Mouse (Mus musculus) spleen, embryonic (tissue): Measurements from ENCODE around the gene Gm42417.

Source experiments
- CTCF ChIA-PET: fragments of 350-600 bp; sonication (Branson Sonifier 250); formaldehyde crosslinking; loops from one replicate; lab custom pipeline; 2022; lab: Charles Lee

The Gm42417 gene

DNA sequence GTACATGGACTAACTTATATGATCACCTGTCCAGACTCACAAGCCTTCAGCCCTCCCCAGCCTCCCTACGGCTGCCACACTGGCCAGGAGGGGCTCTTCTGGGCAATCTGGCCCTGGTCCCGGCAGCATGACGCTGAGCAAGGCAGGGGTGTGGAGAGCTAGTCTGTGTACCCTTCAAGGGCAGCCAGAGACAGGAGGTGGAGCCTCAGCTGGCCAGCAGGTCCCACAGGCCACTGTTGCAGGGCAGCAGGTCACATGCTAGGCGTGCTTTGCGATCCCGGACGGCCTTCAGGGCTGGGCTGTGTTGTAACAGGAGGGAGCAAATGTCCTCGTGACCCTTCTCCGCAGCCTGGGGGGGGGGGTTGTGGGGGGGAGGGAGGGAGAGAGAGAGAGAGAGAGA lies at the start of gene Gm42417:
Gm42417 (minus strand) TSS at position 244 of the 400 bp plus-strand sequence.
- CTCF ChIA-PET = no interaction called here

DNA sequence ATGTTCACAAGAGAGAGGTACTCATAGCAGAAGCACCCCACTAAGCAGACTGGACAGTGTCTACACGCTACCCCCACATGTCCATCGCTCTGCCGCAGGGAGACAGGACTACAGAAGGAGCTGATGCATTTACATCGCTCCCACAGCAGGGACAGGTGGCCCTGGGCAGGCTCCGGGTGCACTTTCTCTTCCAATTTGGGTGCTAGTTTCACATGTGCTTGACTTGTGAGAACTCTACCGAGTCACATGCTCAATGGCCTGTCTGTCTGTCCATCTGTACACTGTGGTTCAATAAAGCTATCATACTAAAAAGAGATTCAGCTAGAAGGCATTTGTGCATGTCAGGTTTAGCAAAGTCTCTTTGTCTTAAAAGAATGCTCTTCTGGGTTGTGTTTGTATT lies 48.6 kb upstream of the Gm42417 start:
- CTCF ChIA-PET = interaction anchor here (0.6 kb wide), 1 partner anchor 603 kb away, joined by 4 read pairs; no protein-coding TSS in a partner anchor

DNA sequence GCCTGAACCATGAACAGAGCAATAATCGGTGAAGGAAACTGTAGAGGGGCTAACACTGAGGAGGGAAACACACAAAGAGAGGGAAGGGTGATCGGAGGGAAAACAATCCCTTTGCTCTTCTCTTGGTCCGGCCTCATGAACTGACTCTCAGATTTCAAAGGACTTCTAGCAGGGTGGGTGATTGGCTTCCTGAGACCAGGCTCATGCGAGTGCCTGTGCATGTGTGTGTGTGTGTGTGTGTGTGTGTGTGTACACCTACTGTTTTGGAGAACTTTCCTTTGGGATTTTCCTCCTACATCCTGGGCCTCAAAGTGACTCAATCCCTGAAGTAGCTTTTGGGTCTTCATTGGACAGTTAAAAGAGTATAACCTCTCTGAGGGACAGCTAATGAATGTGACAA lies 47.1 kb upstream of the Gm42417 start:
- CTCF ChIA-PET = no interaction called here

DNA sequence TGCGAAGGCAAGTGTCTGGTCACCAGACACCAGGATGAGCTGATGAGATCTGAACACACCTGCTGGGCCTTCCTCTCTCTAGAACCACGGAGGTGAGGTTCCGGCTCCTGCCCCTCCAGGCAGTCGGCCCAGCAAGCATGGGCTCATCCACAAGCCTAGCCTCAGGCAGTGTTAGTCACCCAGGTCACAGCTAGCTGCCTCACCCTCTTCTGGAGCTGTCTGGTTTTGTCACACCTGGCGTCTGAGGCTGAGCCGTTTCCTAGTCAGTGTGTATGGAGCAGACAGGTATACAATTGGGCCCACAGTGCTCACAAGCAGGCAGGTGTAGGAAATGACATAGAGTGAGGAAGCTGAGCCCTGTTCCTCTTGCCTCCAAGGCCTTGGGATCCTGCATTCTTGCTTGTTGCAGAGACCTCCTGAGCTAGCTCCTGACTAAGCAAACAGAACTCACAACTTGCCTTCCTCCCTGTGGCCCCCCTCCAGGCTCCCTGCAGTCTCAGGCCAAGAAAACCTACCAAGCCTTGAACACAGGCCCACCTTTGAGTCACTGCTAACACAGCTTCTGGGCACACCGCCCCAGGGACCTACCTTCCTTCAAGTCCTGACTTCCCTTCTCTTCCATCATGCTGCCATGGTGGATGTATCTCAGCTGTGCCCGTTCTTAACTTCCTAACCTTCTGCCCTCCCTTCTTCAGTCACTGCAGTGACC lies 44.3 kb upstream of the Gm42417 start:
- CTCF ChIA-PET = no interaction called here

DNA sequence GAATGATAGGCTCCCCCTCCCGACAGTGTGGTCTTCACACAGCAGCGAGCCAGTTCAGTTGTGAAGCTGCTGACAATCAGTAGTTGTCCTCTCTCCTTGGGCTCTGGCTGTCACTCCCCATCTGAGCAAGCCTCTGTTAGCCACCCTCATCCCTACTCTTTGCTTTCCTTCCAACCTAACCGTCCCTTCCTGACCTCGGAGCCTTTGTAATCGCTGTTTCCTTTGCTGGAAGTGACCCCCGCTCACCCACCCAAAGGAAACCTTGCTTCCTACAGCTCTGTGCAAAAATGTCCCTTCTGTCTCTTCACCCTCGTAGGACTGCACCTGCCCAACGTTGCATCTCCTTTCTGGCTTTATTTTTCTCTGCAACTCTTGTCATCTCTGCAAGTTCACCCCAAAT lies 43.0 kb upstream of the Gm42417 start:
- CTCF ChIA-PET = no interaction called here

DNA sequence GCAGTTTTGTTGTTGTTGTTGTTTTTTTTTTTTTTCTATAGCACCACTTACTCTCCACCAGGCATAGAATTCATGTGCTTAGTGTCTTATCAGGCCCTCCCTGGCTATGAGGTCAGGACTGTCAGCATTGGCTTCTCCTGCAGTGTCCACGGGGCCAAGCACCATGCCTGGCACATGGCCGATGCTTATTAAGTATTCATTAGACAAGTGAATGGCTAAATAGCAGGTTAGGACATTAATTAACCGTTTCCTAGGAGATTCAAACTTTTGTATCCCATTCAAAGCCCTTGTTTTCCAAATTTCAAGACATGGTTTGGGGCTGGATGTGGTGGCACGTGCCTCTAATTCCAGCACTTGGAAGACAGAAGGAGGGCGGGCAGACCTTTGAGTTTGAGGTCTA lies 42.0 kb upstream of the Gm42417 start:
- CTCF ChIA-PET = no interaction called here

DNA sequence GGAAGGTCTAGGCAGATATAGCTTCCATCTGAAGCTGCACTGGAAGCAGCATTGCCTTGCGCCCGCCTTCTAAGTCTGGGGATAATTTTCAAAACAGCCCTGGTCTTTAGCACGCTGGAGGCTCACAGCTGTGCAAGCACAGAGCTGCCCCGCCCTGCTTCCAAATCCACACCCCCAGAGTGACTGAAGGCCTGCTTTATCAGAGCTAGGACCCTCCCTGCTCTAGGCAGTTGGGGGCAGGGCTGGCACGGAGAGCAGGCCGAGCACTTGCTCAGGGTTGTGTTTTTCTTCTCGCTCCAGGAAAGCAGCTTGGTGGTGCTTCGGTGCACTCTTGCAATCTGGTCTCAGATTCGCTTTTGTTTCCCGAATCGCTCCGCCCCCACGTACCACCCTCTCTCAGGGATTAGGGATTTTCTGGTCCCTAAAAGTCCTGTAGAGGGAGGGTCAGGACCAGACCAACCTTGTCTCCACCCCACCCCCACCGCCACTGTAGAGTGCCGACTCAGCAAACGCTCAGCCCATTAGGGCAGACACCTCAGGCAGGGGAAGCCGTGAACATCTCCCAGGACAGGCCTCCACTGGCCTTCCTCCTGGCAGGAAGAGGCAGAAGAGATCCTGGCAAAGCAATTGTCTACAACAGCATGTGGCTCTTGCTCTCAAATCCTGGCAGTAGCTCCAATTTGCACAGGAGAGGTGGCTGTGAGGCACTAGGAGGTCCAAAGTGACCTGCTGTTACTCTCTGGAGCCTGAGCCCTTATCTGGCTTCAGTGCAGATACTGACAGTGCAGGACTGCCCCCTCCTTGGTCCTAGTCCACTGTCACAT lies 41.4 kb upstream of the Gm42417 start:
- CTCF ChIA-PET = no interaction called here

DNA sequence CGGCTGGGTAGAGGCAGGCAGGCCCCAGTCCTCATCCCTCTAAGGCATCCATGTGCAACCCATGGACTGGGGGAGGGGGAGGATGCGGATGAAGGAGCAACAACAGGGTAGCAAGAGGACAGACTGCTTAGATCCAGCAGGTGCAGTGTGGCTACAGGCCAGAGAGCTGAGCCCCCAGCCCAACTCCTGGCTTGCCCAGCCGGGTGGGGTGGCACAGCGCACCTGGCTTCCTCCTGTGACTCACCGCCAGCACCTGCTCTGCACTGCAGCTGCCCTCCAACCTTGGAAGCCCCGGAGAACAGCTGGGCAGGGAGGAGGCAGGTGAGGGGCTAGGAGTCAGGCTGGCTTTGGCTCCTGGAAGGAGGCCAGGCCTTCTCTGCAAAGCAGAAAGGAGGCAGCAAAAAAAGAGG lies 40.8 kb upstream of the Gm42417 start:
- CTCF ChIA-PET = no interaction called here

DNA sequence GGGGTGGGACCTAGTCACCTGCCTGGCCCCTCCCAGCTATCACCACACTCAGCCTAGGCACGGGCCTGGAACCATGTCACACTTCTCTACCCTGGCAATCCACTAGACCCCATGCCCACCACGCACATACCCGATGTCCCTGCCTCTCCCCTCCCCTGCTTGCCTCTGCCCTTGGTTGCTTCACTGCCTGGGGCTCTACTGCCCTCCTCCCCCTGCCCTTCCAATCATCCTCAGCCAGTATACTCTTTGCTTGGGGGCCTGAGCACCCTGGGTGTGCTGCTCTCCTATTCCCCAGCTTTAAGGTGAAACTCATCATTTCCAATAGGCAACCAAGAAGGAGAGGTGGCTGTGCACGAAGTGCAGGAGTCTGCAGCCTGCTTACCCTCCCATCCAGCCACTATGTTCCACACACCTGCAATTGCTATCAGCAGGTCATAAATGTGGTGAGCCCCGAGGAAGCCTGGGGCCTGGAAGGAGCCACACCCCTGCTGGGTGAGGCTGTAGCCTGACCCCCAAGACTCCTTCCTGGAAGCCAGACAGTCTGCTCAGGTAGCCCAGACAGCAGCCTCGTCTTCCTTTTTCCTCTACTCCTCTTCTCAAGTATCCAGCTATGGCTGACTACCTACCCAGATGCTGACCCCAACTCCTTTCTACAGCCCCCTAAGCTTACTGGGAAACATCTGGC lies 37.9 kb upstream of the Gm42417 start:
- CTCF ChIA-PET = no interaction called here

DNA sequence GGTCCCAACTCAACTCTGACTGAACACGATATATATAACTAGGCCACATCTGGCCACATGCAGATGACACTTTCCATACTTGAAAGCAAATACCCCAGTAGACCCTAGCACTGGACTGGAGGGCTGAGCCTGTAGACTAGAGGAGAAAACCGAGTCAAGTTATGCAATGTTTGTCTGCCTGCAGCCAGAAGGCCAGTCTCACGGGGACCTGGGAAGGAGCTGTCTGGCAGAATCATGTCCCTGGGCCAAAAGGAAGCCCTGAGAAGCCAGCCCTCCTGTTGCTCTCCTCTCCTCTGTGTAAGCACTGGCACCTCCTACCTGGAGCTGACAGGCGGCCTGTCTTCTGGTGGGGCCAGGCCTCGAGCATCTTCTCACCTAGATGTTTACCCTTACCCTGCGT lies 36.1 kb upstream of the Gm42417 start:
- CTCF ChIA-PET = no interaction called here

DNA sequence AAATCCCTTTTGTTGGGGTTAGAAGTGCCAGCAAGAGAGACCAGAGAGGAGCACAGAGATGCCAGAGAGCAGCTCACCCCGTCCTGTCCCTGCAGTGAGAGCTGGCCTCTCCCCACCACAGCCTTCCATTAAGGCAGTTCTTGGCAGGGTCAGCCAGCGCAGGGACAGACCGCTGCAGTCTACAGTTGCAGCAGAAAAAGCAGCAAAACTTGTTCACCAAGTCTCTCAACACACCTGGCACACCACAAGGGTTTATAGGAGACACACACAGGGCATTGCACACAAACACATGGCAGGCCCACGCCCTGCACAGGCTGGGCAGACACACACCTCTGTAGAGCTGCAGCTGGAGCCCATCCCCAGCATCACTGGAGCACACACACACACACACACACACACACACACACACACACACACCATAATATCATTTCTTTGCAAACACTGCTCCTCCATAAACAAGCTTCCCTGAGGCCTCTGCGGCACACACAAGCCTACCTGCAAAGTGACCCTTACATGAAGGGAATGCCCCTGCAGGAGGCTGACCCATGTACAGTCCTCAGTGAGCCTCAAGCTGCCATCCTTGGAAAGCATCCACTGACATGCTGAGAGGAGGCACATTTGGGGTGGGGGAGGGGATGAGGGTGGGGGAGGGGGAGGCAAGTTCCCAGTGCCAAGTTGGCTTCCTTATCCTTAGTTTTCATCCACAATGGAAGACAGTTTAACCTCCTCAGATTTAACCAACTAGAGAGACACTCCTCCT lies 35.1 kb upstream of the Gm42417 start:
- CTCF ChIA-PET = interaction anchor here (0.6 kb wide), 1 partner anchor 77 kb away, joined by 3 read pairs; no protein-coding TSS in a partner anchor

DNA sequence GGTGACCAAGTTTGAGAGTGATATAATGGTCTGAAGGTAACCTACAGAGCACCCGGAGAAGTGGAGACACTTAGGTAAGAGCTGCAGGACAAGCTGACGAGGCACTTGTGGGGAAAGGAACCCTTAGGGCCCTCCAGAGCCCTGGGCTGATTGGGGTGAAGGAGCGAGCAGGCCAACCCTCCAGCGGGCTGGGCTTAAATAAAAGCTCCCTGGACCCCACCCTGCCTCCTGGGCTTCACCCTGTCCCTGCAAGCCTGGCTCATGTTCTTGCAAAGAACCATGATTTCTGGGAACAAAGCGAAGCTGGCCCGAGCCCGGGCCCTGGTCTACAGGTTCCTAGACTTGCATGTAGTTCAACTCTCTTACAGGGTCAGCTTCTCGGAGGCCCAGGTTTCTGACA lies 34.3 kb upstream of the Gm42417 start:
- CTCF ChIA-PET = no interaction called here

DNA sequence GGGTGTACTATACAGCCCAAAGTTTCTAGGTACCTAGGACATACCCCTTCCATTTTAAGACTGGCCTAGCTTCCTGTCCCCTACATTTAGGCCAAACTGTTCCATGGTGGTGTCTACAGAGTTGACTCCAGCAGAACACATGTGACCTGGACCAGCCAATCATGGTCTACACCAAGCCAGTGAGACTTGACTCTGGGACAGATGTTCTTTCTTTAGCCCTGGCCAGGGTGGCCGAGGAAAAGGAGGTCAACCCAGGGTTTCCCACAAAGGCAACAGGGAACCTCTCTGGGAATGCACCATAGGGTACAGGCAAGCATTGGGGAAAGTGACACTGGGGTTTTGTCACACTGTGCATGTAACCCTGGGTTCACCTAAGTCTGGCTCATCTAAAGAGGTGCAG lies 33.5 kb upstream of the Gm42417 start:
- CTCF ChIA-PET = no interaction called here

DNA sequence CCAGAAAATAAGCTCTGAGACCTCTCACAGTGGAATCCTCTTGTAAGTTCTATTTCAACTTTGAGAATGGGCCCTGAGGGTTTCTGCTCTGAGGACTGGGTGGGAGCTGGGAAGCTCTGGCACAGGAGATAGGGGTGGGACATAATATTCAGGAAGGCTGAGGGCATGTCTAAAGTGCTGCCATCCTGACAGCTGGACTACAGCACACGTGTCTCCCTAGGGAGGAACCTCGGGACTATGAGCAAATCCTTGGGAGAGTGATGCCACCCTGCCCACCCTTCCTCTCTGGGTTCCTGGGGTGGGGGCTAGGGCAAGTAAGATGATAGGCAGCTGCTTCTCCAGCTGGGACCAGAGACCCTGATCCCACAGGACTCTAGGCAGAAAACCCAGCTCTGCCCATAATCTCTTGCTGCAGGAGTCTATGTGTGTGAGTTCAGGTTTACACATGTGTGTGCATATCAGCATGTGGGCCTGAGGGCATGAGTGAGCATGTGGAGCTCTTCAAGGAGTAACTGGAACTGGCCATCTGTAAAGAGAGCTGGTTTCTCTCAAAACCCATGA lies 33.0 kb upstream of the Gm42417 start:
- CTCF ChIA-PET = interaction anchor here (0.6 kb wide), 1 partner anchor 41 kb away, joined by 7 read pairs; no protein-coding TSS in a partner anchor

DNA sequence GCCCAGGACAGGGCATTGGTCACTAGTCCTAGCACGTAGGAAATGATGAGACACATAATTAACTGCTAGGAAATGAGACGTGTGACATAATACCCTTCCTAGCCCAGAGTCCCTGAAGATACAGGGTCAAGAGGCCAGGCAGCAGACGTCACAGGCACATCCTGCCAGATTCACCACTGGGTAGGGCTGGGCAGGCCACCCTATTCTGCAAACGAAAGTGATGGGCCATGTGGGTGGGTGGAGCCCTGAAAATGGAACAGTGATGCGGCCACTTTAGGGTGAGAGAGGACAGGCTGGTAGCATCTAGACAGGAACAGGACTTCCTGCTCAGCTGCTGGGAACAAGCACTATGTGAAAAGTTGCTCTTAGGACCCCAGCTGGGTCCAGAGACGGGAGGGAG lies 32.4 kb upstream of the Gm42417 start:
- CTCF ChIA-PET = interaction anchor here (0.6 kb wide), 1 partner anchor 42 kb away, joined by 7 read pairs; no protein-coding TSS in a partner anchor

DNA sequence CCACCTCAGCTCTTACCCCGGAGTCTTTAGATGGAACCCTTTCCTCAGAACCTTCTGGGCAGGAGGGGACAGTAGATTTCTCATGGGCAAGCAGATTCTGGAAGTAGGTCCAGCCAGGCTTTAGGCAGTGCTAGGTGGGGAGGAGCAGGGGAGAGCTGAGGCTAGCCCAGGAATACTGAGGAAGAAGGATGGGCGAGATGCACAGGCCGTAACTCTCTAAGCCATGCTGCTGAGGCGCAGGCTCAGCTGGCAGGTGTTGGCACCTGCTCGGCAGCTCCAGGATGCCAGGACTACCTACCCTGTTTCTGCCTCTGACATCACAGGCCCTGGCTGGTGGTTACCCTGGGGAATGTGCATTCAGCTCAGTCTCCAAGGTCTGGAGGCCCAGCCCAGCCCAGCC lies 31.1 kb upstream of the Gm42417 start:
- CTCF ChIA-PET = no interaction called here

DNA sequence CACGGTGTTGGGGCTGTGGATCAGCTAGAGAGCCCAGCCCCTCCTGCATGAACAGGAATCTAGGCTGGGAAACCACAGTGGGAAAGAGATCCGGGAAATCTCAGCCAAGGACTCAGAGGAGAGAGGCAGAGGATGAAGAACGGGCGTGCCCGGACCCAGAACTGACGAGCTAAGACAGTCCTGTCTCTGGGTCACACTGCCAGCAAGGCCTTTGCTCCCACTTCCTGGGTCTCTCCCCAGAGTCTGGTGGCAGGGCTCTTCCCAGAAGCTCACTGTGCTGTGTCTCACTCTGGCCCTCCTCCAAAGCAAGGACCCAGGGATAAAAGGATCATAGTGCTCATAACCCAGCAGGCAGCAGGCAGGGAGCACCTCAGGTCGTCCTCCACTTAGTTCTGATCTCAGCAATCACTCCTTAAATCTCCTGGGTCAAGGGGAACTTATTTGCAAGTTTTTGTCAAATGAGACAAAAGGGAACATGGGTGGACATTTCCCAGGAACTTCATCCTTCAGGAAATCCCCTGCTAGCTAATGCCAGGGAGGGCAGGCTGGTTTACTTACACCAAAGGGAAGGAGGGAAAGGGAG lies 30.6 kb upstream of the Gm42417 start:
- CTCF ChIA-PET = no interaction called here

DNA sequence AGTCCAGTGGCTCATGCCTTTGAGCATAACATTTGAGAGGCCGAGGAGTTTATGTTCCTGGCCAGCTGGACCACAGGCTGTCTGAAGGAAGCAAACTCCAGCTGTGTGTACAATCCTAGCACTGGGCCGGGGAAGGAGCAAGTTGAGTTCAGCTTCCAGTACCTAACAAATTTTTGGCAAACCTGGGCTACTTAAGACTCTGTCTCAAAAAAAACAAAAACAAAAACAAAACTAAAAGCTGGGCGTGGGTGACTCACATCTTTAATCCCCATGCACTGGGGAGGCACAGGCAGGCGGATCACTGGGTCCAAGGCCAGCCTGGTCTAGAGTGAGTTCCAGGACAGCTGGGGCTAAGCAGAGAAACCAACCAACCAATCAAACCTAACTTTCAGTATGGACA lies 29.5 kb upstream of the Gm42417 start:
- CTCF ChIA-PET = interaction anchor here (0.5 kb wide), 1 partner anchor 147 kb away, joined by 3 read pairs; no protein-coding TSS in a partner anchor

DNA sequence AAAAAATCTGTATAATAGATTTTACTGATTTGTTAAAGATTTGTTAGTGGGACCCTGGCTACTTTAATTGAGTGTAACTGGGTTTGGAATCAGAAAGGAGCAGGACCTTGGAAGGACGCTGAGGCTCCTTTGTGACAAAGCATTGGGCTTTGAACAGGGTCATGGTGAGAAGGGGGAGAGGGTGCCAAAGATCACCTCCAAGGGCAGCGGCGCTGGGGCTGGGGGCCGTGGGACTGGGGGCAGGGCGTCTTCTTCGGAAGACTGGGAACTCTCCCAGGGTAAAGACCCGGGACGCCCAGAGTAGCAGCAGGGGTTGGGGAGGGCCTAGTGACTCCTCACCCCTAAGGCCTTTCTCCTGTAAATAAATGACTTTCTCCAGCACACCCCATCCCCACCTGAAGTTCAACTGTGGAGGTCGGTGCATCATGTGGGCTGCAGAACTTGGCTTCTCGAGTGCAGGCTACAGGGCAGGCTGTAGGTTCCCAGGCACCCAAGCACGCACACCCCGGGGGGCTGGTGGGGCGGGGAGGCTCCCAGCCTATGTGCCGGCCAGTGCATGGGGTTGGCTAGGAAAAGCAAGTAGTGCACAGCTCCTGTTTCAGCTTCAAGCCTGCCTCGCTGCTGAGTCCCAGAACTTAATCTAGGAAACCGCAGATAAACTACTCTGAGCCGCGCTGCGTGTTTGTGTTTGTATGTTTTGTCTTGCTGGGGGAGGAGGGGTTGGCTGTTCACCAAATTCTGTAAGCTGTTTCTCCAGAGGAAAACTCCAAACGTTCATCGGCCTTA lies 28.8 kb upstream of the Gm42417 start:
- CTCF ChIA-PET = no interaction called here

DNA sequence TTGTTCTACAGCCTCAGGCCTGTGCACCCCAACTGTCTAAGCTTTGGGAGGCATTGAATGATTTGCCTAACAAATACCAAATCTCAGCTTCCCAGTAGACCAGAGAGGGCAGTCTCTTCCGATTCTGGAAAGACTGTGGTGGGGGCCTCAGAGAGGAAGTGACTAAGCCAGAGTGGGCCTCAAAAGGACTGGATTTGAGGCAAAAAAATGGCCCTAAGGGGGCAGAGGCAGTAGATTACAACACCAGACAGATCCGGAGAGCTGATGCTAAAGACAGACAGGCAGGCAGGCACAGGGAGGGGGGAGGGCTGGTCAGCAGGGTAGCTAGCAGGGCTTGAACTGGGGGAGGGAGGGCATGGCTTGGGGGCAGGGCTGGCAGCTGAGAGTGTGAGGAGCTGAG lies 27.2 kb upstream of the Gm42417 start:
- CTCF ChIA-PET = interaction anchor here (0.7 kb wide), 1 partner anchor 17 kb away, joined by 6 read pairs; no protein-coding TSS in a partner anchor
